Mouse (Mus musculus): ENCODE data around the gene Pkdrej.

DNA sequence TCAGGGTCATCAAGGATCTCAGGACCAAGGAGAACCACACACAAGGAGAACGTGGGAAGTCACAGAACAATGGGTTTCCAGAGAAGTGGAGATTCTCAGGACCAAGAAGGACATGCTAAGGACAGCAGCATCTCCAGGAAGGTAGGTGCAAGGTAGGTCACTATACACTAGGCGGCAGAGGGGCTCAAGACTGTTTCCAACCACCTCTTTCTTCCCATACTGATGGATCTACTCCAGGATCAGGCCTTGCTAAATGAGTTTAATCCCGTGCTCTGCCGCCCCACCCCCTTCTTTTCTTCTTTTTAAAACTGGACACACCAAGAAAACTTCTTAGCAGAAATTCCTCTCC is 451 bp upstream of the Pkdrej start:
- TF ChIP-seq EP300 (IDR thresholded peaks at IDR 0.05; ENCODE audit: insufficient read depth, low read depth, low read length) (no peak), CTCF (IDR thresholded peaks at IDR 0.05; ENCODE audit: low read depth, low read length) (no peak)

All from ES-Bruce4 (cell line).